Mouse (Mus musculus): ENCODE data around the gene Gm7138. TPM values are rescaled to one million over a fixed set of nuclear protein-coding genes. Genes with fewer than 3 reads are reported as not detected.
"Not testable (repeated sequence)": the region's sequence is repeated elsewhere in the genome, so short reads cannot be mapped to it uniquely, and the experiment has no call there.

Gm7138 gene
- polyA plus RNA-seq, 1 experiment from 2014 or later, result not detected

DNA sequence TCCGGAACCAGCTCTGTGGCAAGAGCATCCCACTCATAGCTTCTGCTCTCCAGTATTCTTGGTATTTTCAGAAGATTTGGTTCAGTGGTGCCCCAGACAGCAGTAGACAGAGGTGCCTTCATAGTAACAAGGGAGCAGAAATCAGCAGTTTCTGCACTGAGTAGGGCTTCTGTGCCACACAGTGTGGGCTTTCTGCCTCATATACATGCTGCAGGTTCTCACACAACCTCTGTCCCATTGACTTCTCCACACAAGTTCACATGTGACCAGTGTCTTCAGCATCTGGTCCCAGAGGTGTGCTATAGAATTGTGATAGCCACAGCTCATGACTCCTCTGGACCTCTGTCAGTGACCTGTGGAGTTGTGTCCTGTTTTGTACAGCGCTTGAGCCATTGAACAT, 11.9 kb upstream of the Gm7138 start:
- H3K27ac ChIP-seq (replicated peaks), result no peak overlapping the region
- no peaks in the 10 kb centered on the region for H3K36me3 ChIP-seq (replicated peaks)
- 59% methylated on average over 2 of the region's 2 CpGs for WGBS (ENCODE audit: insufficient replicate concordance)
- H3K4me1 ChIP-seq (replicated peaks), result no peaks in the 10 kb centered on the region
- H3K27me3 ChIP-seq, result no peaks in the 10 kb centered on the region
- no peak overlapping the region for H3K4me3 ChIP-seq (replicated peaks)
- H3K9ac ChIP-seq, result no peak overlapping the region
- no peak for ATAC-seq (ENCODE audit: insufficient read depth)
- no peak overlapping the region for H3K4me2 ChIP-seq
- H3K9me3 ChIP-seq (replicated peaks), result no peaks in the 10 kb centered on the region

DNA sequence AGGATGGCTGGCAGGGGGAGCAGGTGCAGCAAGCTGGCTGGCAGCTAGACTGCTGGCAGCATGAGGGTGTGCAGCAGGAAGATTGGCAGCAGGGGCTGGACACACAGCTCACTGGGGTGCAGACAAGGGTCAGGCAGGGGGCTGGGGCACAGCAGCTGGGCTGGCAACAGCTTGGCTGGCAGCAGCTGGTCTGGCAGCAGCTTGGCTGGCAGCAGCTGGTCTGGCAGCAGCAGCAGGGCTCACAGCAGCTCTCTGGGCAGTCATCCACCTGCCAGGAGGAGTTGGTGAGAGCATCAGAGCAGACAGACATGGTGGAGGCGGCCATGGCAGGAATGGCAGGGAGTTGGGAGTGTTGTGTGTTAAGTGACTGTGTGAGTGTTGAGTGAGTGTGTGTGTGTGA, 11.1 kb upstream of the Gm7138 start, which contains the start of gene Gm7137:
Gm7137 (minus strand) TSS at position 325 of the 400 bp plus-strand sequence.
- not testable (repeated sequence) for H3K9me3 ChIP-seq (replicated peaks); H3K27ac ChIP-seq (replicated peaks); H3K4me3 ChIP-seq (replicated peaks); H3K4me1 ChIP-seq (replicated peaks); H3K27me3 ChIP-seq; ATAC-seq (ENCODE audit: insufficient read depth); H3K4me2 ChIP-seq; H3K9ac ChIP-seq; H3K36me3 ChIP-seq (replicated peaks)
- whole genome bisulfite sequencing (ENCODE audit: insufficient replicate concordance), result 57% methylated on average over 1 of the region's 1 CpGs

DNA sequence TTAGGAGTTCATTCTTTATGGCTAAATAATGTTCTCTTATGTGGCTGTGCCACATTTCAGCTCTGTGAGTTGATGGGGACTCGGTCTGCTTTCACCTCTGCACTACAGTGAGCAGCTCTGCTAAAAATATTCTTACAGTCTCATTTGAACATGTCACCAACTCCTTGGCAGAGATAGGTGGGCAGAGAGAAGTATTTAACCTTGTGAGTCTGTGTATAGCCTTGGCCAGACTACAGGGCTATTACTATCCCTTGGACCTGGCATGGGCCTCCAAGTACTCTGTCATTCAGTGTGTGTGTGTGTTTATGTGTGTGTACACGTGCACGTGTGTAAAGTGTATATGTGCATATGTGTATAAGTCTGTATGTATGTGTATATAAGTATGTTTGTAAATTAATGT, 6.7 kb upstream of the Gm7138 start:
- not testable (repeated sequence) for H3K36me3 ChIP-seq (replicated peaks); H3K4me2 ChIP-seq; H3K4me3 ChIP-seq (replicated peaks); H3K9me3 ChIP-seq (replicated peaks); H3K4me1 ChIP-seq (replicated peaks); H3K27me3 ChIP-seq; H3K27ac ChIP-seq (replicated peaks); H3K9ac ChIP-seq; ATAC-seq (ENCODE audit: insufficient read depth)
- 67% methylated on average over 3 of the region's 3 CpGs for WGBS (ENCODE audit: insufficient replicate concordance)

DNA sequence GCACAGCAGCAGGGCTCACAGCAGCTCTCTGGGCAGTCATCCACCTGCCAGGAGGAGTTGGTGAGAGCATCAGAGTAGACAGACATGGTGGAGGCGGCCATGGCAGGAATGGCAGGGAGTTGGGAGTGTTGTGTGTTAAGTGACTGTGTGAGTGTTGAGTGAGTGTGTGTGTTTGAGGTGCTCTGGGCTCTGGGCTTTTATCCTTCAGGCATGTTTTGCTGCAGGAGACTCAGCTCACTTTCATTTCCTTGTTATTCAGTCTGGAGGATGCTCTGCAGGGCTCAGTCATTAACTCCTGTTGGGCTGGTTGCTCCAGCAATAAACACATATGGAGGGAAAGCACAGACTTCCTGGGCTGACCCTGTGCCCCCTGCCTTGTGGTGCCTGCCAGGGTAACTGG, 5.7 kb upstream of the Gm7138 start, which contains the start of gene Gm3250:
Gm3250 (minus strand) TSS at position 101 of the 400 bp plus-strand sequence.
- not testable (repeated sequence) for H3K4me1 ChIP-seq (replicated peaks); H3K4me2 ChIP-seq; H3K27ac ChIP-seq (replicated peaks); H3K4me3 ChIP-seq (replicated peaks); H3K9ac ChIP-seq; H3K9me3 ChIP-seq (replicated peaks); H3K27me3 ChIP-seq; ATAC-seq (ENCODE audit: insufficient read depth); H3K36me3 ChIP-seq (replicated peaks)
- 22% methylated on average over 1 of the region's 1 CpGs for WGBS (ENCODE audit: insufficient replicate concordance)

DNA sequence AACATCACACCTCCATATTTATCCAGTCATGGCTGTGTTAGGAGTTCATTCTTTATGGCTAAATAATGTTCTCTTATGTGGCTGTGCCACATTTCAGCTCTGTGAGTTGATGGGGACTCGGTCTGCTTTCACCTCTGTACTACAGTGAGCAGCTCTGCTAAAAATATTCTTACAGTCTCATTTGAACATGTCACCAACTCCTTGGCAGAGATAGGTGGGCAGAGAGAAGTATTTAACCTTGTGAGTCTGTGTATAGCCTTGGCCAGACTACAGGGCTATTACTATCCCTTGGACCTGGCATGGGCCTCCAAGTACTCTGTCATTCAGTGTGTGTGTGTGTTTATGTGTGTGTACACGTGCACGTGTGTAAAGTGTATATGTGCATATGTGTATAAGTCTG, 4.6 kb downstream of the Gm7138 start:
- not testable (repeated sequence) for H3K4me2 ChIP-seq; H3K9me3 ChIP-seq (replicated peaks); H3K27me3 ChIP-seq; ATAC-seq (ENCODE audit: insufficient read depth); H3K36me3 ChIP-seq (replicated peaks); H3K27ac ChIP-seq (replicated peaks); H3K4me3 ChIP-seq (replicated peaks); H3K4me1 ChIP-seq (replicated peaks); H3K9ac ChIP-seq
- 65% methylated on average over 2 of the region's 3 CpGs for WGBS (ENCODE audit: insufficient replicate concordance)

DNA sequence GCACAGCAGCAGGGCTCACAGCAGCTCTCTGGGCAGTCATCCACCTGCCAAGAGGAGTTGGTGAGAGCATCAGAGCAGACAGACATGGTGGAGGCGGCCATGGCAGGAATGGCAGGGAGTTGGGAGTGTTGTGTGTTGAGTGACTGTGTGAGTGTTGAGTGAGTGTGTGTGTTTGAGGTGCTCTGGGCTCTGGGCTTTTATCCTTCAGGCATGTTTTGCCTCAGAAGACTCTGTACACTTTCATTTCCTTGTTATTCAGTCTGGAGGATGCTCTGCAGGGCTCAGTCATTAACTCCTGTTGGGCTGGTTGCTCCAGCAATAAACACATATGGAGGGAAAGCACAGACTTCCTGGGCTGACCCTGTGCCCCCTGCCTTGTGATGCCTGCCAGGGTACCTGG, 5.5 kb downstream of the Gm7138 start, which contains the start of gene Gm3238:
Gm3238 (minus strand) TSS at position 101 of the 400 bp plus-strand sequence.
- WGBS (ENCODE audit: insufficient replicate concordance), result no CpG with 5 or more reads among the region's 1 CpGs
- H3K9ac ChIP-seq; H3K4me1 ChIP-seq (replicated peaks); H3K27ac ChIP-seq (replicated peaks); H3K4me2 ChIP-seq; H3K36me3 ChIP-seq (replicated peaks); H3K27me3 ChIP-seq; ATAC-seq (ENCODE audit: insufficient read depth); H3K4me3 ChIP-seq (replicated peaks); H3K9me3 ChIP-seq (replicated peaks): not testable (repeated sequence)

DNA sequence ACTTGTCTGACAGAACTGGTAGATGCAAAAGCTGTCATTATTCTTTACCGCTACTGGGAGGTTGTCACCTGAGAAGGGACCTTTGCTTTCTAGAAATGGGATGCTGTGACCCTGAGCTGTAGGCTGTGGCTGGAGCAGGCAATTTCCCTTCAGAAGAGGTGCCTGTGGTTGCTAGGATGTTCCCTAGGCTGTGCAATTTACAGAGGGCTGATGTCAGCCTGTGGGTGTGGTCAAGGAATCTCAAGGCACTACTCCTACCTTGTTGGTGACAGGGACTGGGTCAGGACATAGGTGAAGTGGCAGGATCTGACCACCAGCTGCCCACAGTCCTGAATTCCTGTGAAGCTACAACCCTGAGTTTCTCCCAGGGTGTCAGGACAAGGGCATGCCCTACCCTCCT, 7.0 kb downstream of the Gm7138 start:
- no peak overlapping the region for H3K4me3 ChIP-seq (replicated peaks)
- H3K9me3 ChIP-seq (replicated peaks), result no peaks in the 10 kb centered on the region
- H3K27ac ChIP-seq (replicated peaks), result no peak overlapping the region
- H3K4me2 ChIP-seq, result no peak overlapping the region
- 61% methylated on average over 1 of the region's 1 CpGs for WGBS (ENCODE audit: insufficient replicate concordance)
- no peaks in the 10 kb centered on the region for H3K27me3 ChIP-seq
- H3K9ac ChIP-seq, result no peak overlapping the region
- no peak for ATAC-seq (ENCODE audit: insufficient read depth)
- H3K4me1 ChIP-seq (replicated peaks), result no peaks in the 10 kb centered on the region
- H3K36me3 ChIP-seq (replicated peaks), result no peaks in the 10 kb centered on the region

DNA sequence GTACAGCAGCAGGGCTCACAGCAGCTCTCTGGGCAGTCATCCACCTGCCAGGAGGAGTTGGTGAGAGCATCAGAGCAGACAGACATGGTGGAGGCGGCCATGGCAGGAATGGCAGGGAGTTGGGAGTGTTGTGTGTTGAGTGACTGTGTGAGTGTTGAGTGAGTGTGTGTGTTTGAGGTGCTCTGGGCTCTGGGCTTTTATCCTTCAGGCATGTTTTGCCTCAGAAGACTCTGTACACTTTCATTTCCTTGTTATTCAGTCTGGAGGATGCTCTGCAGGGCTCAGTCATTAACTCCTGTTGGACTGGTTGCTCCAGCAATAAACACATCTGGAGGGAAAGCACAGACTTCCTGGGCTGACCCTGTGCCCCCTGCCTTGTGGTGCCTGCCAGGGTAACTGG, 17.2 kb downstream of the Gm7138 start, which contains the start of gene Gm3233:
Gm3233 (minus strand) TSS at position 101 of the 400 bp plus-strand sequence.
- H3K4me1 ChIP-seq (replicated peaks); H3K36me3 ChIP-seq (replicated peaks); H3K4me2 ChIP-seq; H3K27ac ChIP-seq (replicated peaks); H3K9ac ChIP-seq; H3K9me3 ChIP-seq (replicated peaks); ATAC-seq (ENCODE audit: insufficient read depth); H3K4me3 ChIP-seq (replicated peaks); H3K27me3 ChIP-seq: not testable (repeated sequence)
- no CpG with 5 or more reads among the region's 1 CpGs for WGBS (ENCODE audit: insufficient replicate concordance)

DNA sequence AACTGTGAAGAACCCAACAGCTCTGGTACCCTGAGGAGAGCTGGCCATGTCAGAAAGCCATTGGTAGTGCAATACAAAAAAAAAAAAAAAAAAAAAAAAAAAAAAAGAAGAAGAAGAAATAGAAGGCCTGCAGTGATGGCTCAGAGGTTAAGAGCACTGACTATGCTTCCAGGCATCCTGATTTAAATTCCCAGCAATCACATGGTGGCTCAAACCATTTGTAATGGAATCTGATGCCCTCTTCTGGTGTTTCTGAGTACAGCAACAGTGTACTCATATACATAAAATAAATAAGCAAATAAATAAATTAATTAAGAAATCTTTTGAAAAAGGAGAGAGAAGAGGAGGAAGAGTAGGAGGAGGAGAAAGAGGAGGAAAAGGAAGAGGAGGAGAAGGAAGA, 23.3 kb downstream of the Gm7138 start:
- Histone ChIP-seq H3K9ac (no peak overlapping the region), H3K36me3 (replicated peaks) (no peaks in the 10 kb centered on the region)
- ATAC-seq (ENCODE audit: insufficient read depth), result no peak

DNA sequence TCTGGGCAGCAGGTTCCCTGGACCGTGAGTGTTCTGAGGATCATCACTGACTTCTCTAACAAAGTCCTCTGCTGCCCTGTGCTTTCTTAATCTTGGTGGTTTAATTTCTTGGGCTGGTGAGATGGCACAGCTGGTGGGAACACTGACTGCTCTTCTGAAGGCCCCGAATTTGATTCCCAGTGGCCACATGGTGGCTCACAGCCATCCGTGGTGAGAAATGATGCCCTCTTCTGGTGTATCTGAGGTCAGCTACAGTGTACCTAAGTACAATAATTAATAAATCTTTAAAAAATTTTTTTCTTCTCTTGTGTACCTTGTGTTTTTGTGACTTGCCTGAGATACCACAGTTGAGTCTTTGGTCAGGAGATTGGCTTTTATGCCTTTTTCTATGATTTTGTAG, 24.4 kb downstream of the Gm7138 start:
- H3K27ac ChIP-seq (replicated peaks); ATAC-seq (ENCODE audit: insufficient read depth): not testable (repeated sequence)
- 37% methylated on average over 3 of the region's 3 CpGs for WGBS (ENCODE audit: insufficient replicate concordance)

More for the DNA sequence above, 23.3 kb downstream of the Gm7138 start:
- Histone ChIP-seq H3K4me3 (replicated peaks) (no peak overlapping the region), H3K9me3 (replicated peaks) (no peaks in the 10 kb centered on the region), H3K27me3 (no peaks in the 10 kb centered on the region), H3K27ac (replicated peaks) (no peak overlapping the region), H3K4me1 (replicated peaks) (no peaks in the 10 kb centered on the region), H3K4me2 (no peak overlapping the region)

DNA sequence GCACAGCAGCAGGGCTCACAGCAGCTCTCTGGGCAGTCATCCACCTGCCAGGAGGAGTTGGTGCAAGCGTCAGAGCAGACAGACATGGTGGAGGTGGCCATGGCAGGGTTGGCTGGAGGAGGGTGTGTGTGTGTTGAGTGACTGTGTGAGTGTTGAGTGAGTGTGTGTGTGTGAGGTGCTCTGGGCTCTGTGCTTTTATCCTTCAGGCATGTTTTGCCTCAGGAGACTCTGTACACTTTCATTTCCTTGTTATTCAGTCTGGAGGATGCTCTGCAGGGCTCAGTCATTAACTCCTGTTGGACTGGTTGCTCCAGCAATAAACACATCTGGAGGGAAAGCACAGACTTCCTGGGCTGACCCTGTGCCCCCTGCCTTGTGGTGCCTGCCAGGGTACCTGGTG, 25.5 kb downstream of the Gm7138 start, which contains the start of gene Gm9736:
Gm9736 (minus strand) TSS at position 101 of the 400 bp plus-strand sequence.
- not testable (repeated sequence) for H3K4me3 ChIP-seq (replicated peaks); H3K36me3 ChIP-seq (replicated peaks); ATAC-seq (ENCODE audit: insufficient read depth); H3K27ac ChIP-seq (replicated peaks); H3K9ac ChIP-seq; H3K4me1 ChIP-seq (replicated peaks); H3K4me2 ChIP-seq; H3K27me3 ChIP-seq; H3K9me3 ChIP-seq (replicated peaks)
- WGBS (ENCODE audit: insufficient replicate concordance), result 55% methylated on average over 1 of the region's 1 CpGs

More for the DNA sequence above, 24.4 kb downstream of the Gm7138 start:
- not testable (repeated sequence) for H3K36me3 ChIP-seq (replicated peaks); H3K4me2 ChIP-seq; H3K4me3 ChIP-seq (replicated peaks); H3K9me3 ChIP-seq (replicated peaks); H3K4me1 ChIP-seq (replicated peaks); H3K9ac ChIP-seq; H3K27me3 ChIP-seq

DNA sequence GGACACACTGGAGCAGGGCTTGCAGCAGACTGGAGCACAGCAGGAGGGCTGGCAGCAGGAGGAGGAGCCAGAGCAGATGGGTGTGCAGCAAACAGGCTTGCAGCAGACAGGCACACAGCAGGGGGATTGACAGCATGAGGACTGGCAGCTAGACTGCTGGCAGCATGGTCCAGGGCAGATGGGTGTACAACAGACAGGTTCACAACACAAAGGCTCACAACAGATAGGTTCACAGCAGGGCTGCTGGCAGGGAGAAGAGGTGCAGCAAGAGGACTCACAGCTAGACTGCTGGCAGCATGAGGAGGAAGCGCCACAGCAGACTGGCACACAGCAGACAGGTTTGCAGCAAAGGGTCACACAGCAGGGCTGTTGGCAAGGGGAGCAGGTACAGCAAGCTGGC, 26.1 kb downstream of the Gm7138 start:
- H3K4me2 ChIP-seq; ATAC-seq (ENCODE audit: insufficient read depth): not testable (repeated sequence)

More for the DNA sequence above, 26.1 kb downstream of the Gm7138 start:
- not testable (repeated sequence) for H3K4me1 ChIP-seq (replicated peaks); H3K4me3 ChIP-seq (replicated peaks); H3K9me3 ChIP-seq (replicated peaks); H3K27ac ChIP-seq (replicated peaks); H3K9ac ChIP-seq; H3K27me3 ChIP-seq; H3K36me3 ChIP-seq (replicated peaks)
- WGBS (ENCODE audit: insufficient replicate concordance), result 67% methylated on average over 1 of the region's 1 CpGs
